Mouse (Mus musculus): Measurements from ENCODE around the gene Sh3pxd2a.
A peak's percentile ranks its signal among the peaks of the same experiment; 100 is the strongest.

Sh3pxd2a gene

DNA sequence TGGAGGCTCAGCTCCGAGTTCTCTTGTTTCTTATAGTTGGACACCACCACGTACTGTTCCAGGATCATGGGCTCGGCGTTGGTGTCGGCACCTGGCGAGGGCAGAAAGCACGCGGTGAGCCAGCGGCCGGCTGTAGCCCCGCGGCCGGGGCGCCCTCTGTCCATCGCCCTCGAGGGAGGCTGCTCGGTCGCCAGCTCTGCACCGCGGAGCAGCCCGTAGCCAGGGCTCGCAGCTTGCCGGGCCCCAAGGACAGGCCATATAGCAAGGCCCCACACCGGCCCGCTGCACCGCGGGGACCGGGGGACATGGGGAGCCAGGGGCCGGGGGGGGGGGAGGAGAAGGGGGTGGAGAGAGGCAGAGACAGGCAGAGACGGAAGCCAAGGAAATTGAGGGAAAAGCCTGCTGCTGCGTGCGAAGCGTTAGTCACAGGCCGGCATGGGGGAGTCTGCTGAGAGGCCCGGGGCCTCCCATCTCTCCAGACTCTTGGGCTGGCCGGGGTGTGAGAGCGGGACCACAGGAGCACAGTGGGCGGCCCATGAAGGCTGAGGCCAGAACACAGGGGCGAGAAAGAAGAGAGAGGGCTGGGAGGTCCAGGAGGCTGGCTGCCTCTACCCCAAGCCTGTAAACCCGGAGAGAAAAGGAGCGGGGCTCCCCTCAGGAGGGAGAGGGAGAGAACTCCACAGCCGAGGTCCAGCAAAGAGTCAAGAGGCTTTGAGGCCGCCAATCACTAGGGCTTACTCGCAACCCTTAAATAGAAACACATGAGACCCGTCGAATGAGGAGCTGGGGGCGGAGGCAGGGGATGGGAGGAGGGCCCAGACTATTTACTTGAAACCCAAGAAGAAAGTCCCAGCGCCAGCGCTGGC lies 149.9 kb downstream of the Sh3pxd2a start:
- peak; percentile 85 for DNase-seq (ENCODE audit: inconsistent ontology term)

DNA sequence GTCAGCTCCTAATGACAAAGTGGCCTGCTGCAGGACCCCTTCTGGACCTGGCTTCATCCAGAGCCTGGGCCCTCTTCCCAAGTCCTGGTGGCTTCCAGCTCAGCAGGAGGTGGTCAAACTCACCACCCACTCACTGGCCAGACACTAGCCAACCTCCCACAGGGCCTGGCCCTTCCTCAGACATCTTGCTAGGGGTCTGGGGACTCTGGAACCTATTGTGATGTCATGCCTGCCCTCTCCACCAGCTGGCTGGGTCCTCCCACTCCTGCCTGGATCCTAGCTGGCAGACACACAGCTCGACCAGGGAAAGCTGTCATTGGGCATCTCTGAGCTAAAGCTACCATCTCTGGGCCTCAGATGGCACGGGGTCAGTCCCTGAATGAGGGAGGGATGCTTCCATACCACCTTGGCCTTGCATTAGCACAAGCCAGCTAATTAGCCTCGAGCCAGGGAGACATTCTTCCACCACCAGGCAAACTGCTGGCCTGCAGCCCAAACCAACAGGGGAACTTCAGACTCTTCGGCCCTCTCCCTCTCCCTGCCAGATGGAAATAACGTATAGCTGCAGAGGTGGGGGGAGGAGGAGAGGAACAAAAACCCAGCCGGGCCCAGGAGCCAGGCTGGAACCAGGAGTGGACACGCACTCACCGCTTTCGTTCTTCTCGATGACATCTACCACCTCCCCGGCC lies 150.7 kb downstream of the Sh3pxd2a start:
- DNase-seq (ENCODE audit: inconsistent ontology term), result peak; percentile 85

DNA sequence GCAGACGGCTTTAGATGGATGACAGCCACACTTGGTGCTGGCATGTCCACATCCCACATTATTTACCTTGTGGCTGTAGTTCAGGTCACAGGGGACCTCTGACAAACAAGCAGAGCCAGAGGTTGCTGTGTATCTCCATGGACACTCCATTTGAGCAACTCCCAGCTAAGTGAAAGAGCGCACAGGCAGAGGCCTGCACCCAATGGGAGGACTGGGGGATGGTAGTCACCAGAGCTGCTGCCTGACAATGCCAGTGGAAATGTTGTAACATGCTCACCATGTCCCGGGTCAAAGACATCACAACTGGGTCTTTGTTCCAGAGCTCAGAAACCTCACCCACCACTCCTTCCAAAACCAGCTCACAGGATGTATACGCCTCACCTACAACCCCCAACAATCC lies 153.0 kb downstream of the Sh3pxd2a start:
- DNase-seq (ENCODE audit: inconsistent ontology term), result no peak

DNA sequence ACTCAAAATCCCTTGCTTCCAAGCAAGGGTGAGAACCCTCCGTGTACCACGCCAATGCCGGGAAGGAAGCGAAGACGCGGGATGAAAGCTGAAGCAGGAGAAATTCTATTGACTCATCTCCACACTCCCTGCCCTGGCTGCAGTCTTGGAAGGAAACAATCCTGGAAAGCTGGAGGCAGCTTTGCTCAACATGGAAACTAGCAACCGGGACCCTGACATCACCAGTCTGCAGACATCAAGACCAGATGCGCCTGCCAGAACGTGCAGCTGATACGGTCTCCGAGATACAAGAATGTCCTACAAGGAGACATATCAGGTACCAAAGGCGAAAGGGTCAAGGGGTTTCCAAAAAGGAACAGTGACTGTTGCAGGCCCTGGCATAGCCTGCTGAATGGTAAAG lies 154.4 kb downstream of the Sh3pxd2a start:
- DNase-seq (ENCODE audit: inconsistent ontology term), result no peak

DNA sequence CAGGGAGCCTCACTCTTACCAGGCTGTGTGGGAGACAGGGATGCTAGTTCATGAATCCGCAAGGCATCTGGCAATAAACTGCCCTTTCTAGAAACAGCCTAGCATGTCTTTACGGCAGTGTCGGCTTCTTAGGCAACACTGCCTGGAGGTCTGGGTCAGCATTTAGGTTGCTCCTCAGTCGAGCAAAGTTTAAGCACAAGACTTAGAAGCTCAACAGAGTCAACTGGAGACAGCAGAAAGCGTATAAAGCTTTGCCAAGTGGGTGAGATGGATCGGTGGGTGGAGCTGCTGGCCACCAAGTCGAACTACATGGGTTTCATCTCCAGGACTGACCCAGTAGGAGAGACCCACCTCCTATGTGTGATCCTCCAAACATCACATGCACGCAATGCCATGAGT lies 157.3 kb downstream of the Sh3pxd2a start:
- DNase-seq (ENCODE audit: inconsistent ontology term), result no peak

DNA sequence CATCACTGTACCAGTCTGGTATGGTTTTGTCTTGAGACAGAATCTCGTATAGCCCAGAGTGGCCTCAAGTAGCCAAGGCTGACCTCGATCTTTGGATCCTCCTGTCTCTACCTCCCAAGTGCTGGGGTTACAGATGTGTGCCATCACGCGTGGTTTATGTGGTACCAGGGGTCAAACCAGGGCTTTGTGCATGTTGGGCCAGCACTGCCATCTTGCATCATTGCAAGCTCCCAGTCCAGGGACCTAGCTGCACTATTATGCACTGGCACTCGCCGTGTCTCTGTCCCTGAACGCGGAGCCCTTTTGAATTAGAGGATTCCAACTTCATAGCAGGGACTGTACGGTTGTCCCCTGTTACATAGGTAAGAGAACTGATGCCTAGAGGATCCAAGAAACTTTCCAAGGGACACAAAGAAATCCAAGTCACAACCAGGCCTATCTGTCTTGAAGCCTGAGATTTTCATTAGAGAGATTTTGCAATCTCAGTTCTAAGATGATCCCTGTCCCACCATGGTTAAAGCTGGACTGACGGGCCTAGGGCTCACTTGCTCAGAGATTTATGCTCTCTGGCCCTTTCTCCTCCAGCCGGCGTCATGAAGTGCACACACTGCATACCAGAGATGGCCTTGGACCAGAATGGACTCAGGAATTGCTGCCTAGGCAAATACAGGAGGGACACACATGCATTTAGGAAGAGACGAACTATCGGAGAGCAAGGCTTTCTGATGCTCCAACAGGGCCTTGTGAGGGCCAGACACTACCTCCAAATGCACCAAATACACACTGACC lies 157.9 kb downstream of the Sh3pxd2a start:
- DNase-seq (ENCODE audit: inconsistent ontology term), result no peak

DNA sequence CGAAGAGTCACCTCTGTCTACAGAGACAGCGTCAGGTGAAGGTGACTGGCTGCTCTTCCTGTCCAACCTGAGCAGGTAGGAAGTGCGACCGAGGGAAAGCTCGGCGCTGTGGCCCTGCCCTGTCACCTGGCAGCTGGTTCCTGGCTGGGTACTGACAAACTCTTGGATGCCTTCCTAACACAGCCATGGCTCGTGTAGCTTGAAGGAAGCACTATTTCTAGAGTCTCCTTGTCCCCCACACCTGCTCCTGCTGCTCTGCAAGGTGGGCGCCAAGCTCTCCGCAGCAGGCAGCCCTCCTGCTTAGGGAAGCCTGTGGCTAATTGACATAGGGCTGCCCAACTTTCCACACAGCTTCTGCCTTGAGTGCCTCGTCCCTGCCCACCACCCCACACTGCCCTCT lies 158.8 kb downstream of the Sh3pxd2a start:
- DNase-seq (ENCODE audit: inconsistent ontology term), result no peak

- no peak for DNase-seq (ENCODE audit: inconsistent ontology term)
Measured at GRCm38 (mm10) chr19:47304170-47304745, 159.9 kb downstream of the Sh3pxd2a start.

GRCm38 (mm10) chr19:47303128-47303527 lies 161.1 kb downstream of the Sh3pxd2a start:
- DNase-seq (ENCODE audit: inconsistent ontology term), result no peak

DNA sequence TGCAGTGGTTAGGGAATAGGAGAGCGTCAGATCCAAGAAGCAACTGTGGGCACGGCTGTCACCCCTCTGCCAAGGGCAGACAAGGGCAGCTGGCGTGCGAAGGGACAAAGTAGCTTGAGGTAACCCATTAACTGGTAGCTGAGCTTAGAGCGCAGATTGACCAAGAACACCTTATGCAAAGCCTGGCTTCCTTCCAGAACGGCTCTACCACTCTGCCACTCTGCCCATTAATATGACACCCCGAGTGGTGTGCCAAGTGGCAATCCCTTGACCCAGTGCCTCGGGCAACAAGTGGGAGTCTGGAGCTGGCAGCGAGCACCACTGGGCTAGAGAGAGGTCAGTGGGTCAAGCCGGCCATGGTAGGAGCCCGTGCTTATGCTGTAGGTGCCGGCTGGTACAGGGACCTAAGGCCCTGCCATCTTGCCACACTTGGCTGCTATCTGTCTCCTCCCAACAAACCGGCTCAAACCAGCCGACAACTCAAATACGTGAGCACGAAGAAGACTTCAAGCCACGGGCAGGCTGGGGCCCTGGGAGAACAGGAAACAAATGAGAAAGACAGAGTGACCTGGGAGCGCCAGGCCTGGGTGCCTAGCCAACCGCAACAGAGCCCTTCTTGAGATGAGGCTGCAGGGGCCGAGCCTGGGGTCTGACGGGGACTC lies 161.9 kb downstream of the Sh3pxd2a start:
- peak; percentile 77 for DNase-seq (ENCODE audit: inconsistent ontology term)

GRCm38 (mm10) chr19:47301303-47302190 lies 162.7 kb downstream of the Sh3pxd2a start:
- DNase-seq (ENCODE audit: inconsistent ontology term), result peak; percentile 89

- DNase-seq (ENCODE audit: inconsistent ontology term), result no peak
Measured at GRCm38 (mm10) chr19:47298100-47298499, 166.1 kb downstream of the Sh3pxd2a start.

GRCm38 (mm10) chr19:47292451-47292951 lies 171.7 kb downstream of the Sh3pxd2a start:
- DNase-seq (ENCODE audit: inconsistent ontology term), result peak; percentile 68

- DNase-seq (ENCODE audit: inconsistent ontology term), result peak; percentile 62
Measured at GRCm38 (mm10) chr19:47291307-47292080, 172.7 kb downstream of the Sh3pxd2a start.

DNA sequence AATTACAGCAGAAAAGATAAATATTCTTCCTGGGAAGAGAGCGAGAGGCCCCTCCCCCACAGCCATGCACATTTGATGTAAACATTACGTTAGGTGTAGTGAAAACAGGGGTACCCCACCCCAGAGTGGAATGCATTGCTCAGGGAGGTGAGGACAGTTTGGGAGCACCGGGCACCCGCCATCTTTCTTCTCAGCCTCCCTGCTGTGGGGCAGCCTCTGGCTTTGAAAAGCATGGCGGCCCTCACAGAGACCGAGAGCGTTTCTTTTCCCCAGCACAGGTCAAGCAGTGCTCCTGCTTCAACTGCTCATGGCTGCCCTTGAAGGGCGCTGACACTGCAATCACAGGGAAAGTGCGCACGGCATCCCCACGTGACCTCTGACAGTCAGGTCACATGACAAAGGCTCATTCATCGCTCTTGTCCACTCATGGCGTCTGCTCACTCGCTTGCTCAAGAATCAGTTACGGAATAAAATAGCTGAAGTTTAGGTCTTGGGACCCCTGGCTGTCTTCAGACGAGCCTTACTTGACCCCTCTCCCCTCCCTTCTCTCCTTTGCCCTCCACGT lies 177.2 kb downstream of the Sh3pxd2a start:
- no peak for DNase-seq (ENCODE audit: inconsistent ontology term)

- DNase-seq (ENCODE audit: inconsistent ontology term), result no peak
Measured at GRCm38 (mm10) chr19:47285581-47285980, 178.6 kb downstream of the Sh3pxd2a start.

DNA sequence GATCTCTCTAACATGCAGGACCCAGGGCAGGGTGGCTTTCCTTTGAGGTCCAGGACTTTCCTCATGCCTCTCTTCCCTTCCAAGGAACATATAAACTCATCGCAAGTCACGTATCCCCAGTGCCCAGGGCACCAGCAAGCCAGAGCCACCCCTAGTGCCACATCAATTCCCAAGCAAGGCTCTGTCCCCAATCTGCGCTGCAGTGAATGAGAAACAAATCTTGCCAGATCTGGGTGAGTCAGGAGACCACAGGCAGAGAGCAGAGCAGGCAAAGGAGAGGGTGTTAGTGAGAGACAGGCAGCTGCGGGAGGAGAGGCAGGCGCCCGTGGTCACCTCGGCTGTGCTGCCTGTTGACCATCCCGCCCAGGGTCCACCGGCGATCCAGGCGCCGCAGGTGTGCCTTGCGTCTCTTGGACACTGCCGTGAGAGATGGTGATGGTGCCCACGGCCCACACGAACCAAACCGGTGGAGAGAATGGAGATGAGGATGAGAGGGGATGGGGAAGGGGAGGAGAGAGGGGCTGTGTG lies 181.4 kb downstream of the Sh3pxd2a start:
- peak; percentile 54 for DNase-seq (ENCODE audit: inconsistent ontology term)

- DNase-seq (ENCODE audit: inconsistent ontology term), result peak; percentile 44
Measured at GRCm38 (mm10) chr19:47282050-47282454, 182.1 kb downstream of the Sh3pxd2a start.

- no peak for DNase-seq (ENCODE audit: inconsistent ontology term)
Measured at GRCm38 (mm10) chr19:47280894-47281293, 183.3 kb downstream of the Sh3pxd2a start.

Measured in Muller cell, postnatal 12 days (primary cell).